Mouse (Mus musculus): ENCODE measurements around the gene Fhit. TPM values are rescaled to one million over a fixed set of nuclear protein-coding genes. Genes with fewer than 3 reads are reported as not detected.
A peak's percentile ranks its signal among the peaks of the same experiment; 100 is the strongest.

Fhit gene
- polyA plus RNA-seq, 1 experiment from 2014 or later, result 1.7 TPM

GRCm38 (mm10) chr14:9811177-9811846, 1350.5 kb downstream of the Fhit start:
- Histone ChIP-seq H3K4me2 (ENCODE audit: low read depth, severe bottlenecking) (no peak overlapping the region), H3K4me3 (ENCODE audit: low read depth, low read length) (no peak overlapping the region), H3K4me1 (ENCODE audit: control insufficient read depth, insufficient read depth, low read length) (no peaks in the 10 kb centered on the region), H3K9me3 (ENCODE audit: control insufficient read depth, low read length) (no peaks in the 10 kb centered on the region), H3K27ac (replicated peaks; ENCODE audit: low read depth, low read length) (no peak overlapping the region), H3K9ac (ENCODE audit: low read length) (no peak overlapping the region), H3K27me3 (ENCODE audit: control insufficient read depth, insufficient read depth, low read length) (no peaks in the 10 kb centered on the region), H3K36me3 (ENCODE audit: control insufficient read depth, insufficient read depth, low read length) (no peaks in the 10 kb centered on the region)
- ATAC-seq (ENCODE audit: insufficient number of reproducible peaks, low FRiP score, low TSS enrichment, low read depth) (no peak), DNase-seq (ENCODE audit: low spot score) (peak; percentile 33)
- 35% methylated on average over 7 of the region's 7 CpGs for WGBS

GRCm38 (mm10) chr14:9793403-9793802, 1368.4 kb downstream of the Fhit start:
- Histone ChIP-seq H3K4me3 (ENCODE audit: low read depth, low read length) (no peak overlapping the region), H3K27me3 (ENCODE audit: control insufficient read depth, insufficient read depth, low read length) (no peaks in the 10 kb centered on the region), H3K27ac (replicated peaks; ENCODE audit: low read depth, low read length) (no peak overlapping the region), H3K36me3 (ENCODE audit: control insufficient read depth, insufficient read depth, low read length) (no peaks in the 10 kb centered on the region), H3K4me2 (ENCODE audit: low read depth, severe bottlenecking) (no peak overlapping the region), H3K4me1 (ENCODE audit: control insufficient read depth, insufficient read depth, low read length) (no peaks in the 10 kb centered on the region), H3K9me3 (ENCODE audit: control insufficient read depth, low read length) (no peaks in the 10 kb centered on the region), H3K9ac (ENCODE audit: low read length) (no peak overlapping the region)
- ATAC-seq (ENCODE audit: insufficient number of reproducible peaks, low FRiP score, low TSS enrichment, low read depth), result no peak
- DNase-seq (ENCODE audit: low spot score), result no peak

- Histone ChIP-seq H3K4me3 (ENCODE audit: low read depth, low read length) (no peak overlapping the region), H3K9me3 (ENCODE audit: control insufficient read depth, low read length) (no peaks in the 10 kb centered on the region), H3K9ac (ENCODE audit: low read length) (no peak overlapping the region), H3K27ac (replicated peaks; ENCODE audit: low read depth, low read length) (no peak overlapping the region), H3K4me2 (ENCODE audit: low read depth, severe bottlenecking) (no peak overlapping the region), H3K4me1 (ENCODE audit: control insufficient read depth, insufficient read depth, low read length) (no peaks in the 10 kb centered on the region), H3K36me3 (ENCODE audit: control insufficient read depth, insufficient read depth, low read length) (no peaks in the 10 kb centered on the region), H3K27me3 (ENCODE audit: control insufficient read depth, insufficient read depth, low read length) (no peaks in the 10 kb centered on the region)
- 61% methylated on average over 3 of the region's 3 CpGs for WGBS
- DNase-seq (ENCODE audit: low spot score) (no peak), ATAC-seq (ENCODE audit: insufficient number of reproducible peaks, low FRiP score, low TSS enrichment, low read depth) (no peak)
Observed at GRCm38 (mm10) chr14:9788402-9788950, 1373.4 kb downstream of the Fhit start.

DNA sequence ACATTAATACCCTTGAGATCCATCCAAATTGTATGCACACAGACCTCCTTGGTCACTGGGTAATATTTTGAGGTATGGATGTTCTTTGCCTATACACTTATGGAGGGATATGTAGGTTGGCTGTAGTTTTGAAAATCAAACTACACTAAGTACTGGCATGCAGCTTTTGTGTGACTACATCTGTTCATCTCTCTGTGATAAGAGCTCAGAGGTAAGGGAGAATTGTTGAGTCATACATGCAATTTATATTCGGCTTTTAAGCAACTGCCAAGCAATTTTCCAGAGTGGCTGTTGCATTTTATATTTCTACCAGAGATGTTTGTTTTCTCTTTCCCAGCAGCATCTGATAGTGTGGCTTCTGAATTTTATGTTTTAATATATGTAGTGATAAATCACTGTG, 1374.4 kb downstream of the Fhit start:
- Histone ChIP-seq H3K4me2 (ENCODE audit: low read depth, severe bottlenecking) (no peak overlapping the region), H3K4me1 (ENCODE audit: control insufficient read depth, insufficient read depth, low read length) (no peaks in the 10 kb centered on the region), H3K27ac (replicated peaks; ENCODE audit: low read depth, low read length) (no peak overlapping the region), H3K27me3 (ENCODE audit: control insufficient read depth, insufficient read depth, low read length) (no peaks in the 10 kb centered on the region), H3K36me3 (ENCODE audit: control insufficient read depth, insufficient read depth, low read length) (no peaks in the 10 kb centered on the region), H3K9me3 (ENCODE audit: control insufficient read depth, low read length) (no peaks in the 10 kb centered on the region), H3K4me3 (ENCODE audit: low read depth, low read length) (no peak overlapping the region), H3K9ac (ENCODE audit: low read length) (no peak overlapping the region)
- WGBS, result 93% methylated on average over 1 of the region's 1 CpGs
- no peak for DNase-seq (ENCODE audit: low spot score)
- ATAC-seq (ENCODE audit: insufficient number of reproducible peaks, low FRiP score, low TSS enrichment, low read depth), result no peak

DNA sequence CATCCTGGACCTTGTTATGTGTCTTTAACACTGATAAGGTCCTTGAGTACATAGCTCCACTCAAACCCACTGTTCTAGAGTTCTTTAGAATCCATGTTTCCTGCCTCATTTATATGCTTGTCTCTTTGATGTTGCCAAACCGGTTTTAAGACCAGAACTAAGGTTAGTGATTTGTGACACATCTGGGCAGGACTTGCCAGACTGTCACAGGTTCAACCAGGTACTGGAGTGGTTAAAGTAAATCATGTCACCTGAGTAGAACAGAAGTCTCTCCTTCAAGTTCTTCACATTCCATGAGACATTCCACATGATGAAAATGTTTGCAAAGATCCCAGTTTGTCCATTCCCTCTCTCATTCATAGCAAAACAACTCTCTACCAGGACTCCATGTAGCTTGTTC, 1376.0 kb downstream of the Fhit start:
- Histone ChIP-seq H3K27ac (replicated peaks; ENCODE audit: low read depth, low read length) (no peak overlapping the region), H3K9me3 (ENCODE audit: control insufficient read depth, low read length) (no peaks in the 10 kb centered on the region), H3K36me3 (ENCODE audit: control insufficient read depth, insufficient read depth, low read length) (no peaks in the 10 kb centered on the region), H3K4me1 (ENCODE audit: control insufficient read depth, insufficient read depth, low read length) (no peaks in the 10 kb centered on the region), H3K27me3 (ENCODE audit: control insufficient read depth, insufficient read depth, low read length) (no peaks in the 10 kb centered on the region), H3K4me2 (ENCODE audit: low read depth, severe bottlenecking) (no peak overlapping the region), H3K4me3 (ENCODE audit: low read depth, low read length) (no peak overlapping the region), H3K9ac (ENCODE audit: low read length) (no peak overlapping the region)
- DNase-seq (ENCODE audit: low spot score) (no peak), ATAC-seq (ENCODE audit: insufficient number of reproducible peaks, low FRiP score, low TSS enrichment, low read depth) (no peak)
- WGBS, result 41% methylated on average over 1 of the region's 1 CpGs

- Histone ChIP-seq H3K9ac (ENCODE audit: low read length) (no peak overlapping the region), H3K4me3 (ENCODE audit: low read depth, low read length) (no peak overlapping the region), H3K4me2 (ENCODE audit: low read depth, severe bottlenecking) (no peak overlapping the region), H3K27me3 (ENCODE audit: control insufficient read depth, insufficient read depth, low read length) (no peaks in the 10 kb centered on the region), H3K9me3 (ENCODE audit: control insufficient read depth, low read length) (no peaks in the 10 kb centered on the region), H3K4me1 (ENCODE audit: control insufficient read depth, insufficient read depth, low read length) (no peaks in the 10 kb centered on the region), H3K27ac (replicated peaks; ENCODE audit: low read depth, low read length) (no peak overlapping the region), H3K36me3 (ENCODE audit: control insufficient read depth, insufficient read depth, low read length) (no peaks in the 10 kb centered on the region)
- ATAC-seq (ENCODE audit: insufficient number of reproducible peaks, low FRiP score, low TSS enrichment, low read depth), result no peak
- no peak for DNase-seq (ENCODE audit: low spot score)
- 92% methylated on average over 4 of the region's 4 CpGs for WGBS
Observed at GRCm38 (mm10) chr14:9751341-9751740, 1410.5 kb downstream of the Fhit start.

DNA sequence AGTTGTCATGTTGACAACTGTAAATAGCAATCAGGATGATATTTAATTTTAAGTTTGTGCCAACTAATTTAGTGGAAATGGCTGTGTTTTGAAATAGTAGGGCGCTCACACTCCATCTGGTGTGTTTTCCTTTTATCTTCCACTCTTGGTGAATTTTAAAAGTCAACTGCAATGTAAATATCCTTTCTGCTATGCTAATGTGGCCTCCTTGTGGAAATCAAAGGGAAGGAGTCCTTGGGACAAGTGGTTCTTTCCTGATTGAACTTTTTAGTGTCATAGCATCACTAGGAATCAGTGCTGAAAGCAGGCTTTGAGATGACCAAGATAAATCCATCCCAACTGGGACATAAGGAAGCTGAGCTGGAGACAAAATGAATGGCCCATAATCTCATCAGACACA, 1413.1 kb downstream of the Fhit start:
- Histone ChIP-seq H3K4me1 (ENCODE audit: control insufficient read depth, insufficient read depth, low read length) (no peaks in the 10 kb centered on the region), H3K9ac (ENCODE audit: low read length) (no peak overlapping the region), H3K36me3 (ENCODE audit: control insufficient read depth, insufficient read depth, low read length) (no peaks in the 10 kb centered on the region), H3K27me3 (ENCODE audit: control insufficient read depth, insufficient read depth, low read length) (no peaks in the 10 kb centered on the region), H3K4me3 (ENCODE audit: low read depth, low read length) (no peak overlapping the region), H3K9me3 (ENCODE audit: control insufficient read depth, low read length) (no peaks in the 10 kb centered on the region), H3K27ac (replicated peaks; ENCODE audit: low read depth, low read length) (no peak overlapping the region), H3K4me2 (ENCODE audit: low read depth, severe bottlenecking) (no peak overlapping the region)
- no peak for ATAC-seq (ENCODE audit: insufficient number of reproducible peaks, low FRiP score, low TSS enrichment, low read depth)
- 100% methylated on average over 1 of the region's 1 CpGs for WGBS
- DNase-seq (ENCODE audit: low spot score), result no peak

GRCm38 (mm10) chr14:9721917-9722472, 1439.8 kb downstream of the Fhit start:
- no peak for DNase-seq (ENCODE audit: low spot score)
- no peak overlapping the region for H3K9ac ChIP-seq (ENCODE audit: low read length)
- no peaks in the 10 kb centered on the region for H3K9me3 ChIP-seq (ENCODE audit: control insufficient read depth, low read length)
- no peaks in the 10 kb centered on the region for H3K27me3 ChIP-seq (ENCODE audit: control insufficient read depth, insufficient read depth, low read length)
- no peak for ATAC-seq (ENCODE audit: insufficient number of reproducible peaks, low FRiP score, low TSS enrichment, low read depth)
- 39% methylated on average over 2 of the region's 2 CpGs for WGBS
- no peaks in the 10 kb centered on the region for H3K4me1 ChIP-seq (ENCODE audit: control insufficient read depth, insufficient read depth, low read length)
- H3K27ac ChIP-seq (replicated peaks; ENCODE audit: low read depth, low read length), result no peak overlapping the region
- no peak overlapping the region for H3K4me3 ChIP-seq (ENCODE audit: low read depth, low read length)
- no peaks in the 10 kb centered on the region for H3K36me3 ChIP-seq (ENCODE audit: control insufficient read depth, insufficient read depth, low read length)
- no peak overlapping the region for H3K4me2 ChIP-seq (ENCODE audit: low read depth, severe bottlenecking)

Data from limb, embryonic 11.5 days (tissue).